Mouse (Mus musculus) urinary bladder, postnatal 25 days (tissue): Measurements from ENCODE around the gene Ccr10.

ENCODE experiments used
- DNase-seq: peaks from one replicate; pipeline ENCODE4 v3.0.0; 2022; ENCODE audit warnings: low spot score

The Ccr10 gene

GRCm38 (mm10) chr11:101174851-101175628 is at the start of gene Ccr10:
TSS of gene Ccr10 (minus strand) at chr11:101175443.
- DNase-seq: no peak

DNA sequence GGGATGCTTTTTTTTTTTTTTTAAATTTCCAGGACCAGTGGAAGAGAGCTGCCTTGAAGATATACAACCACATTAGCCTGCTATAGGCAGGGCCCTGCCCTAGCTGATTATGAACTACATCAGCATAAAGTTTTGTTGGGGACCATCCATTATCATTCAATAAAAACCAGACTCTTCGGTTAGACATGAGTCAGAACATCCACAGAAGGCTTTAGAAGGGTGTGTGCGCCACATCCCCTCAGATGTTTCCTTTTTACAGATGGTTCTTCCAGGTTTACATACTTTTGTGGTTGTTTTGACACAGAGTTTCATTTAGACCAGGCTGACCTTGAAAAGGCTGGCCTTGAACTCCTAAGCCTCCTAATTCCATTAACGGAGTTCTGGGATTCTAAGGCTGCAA is 49.1 kb upstream of the Ccr10 start:
- no peak for DNase-seq

- no peak for DNase-seq
These were observed 46.2 kb upstream of the Ccr10 start for GRCm38 (mm10) chr11:101221306-101221986.

GRCm38 (mm10) chr11:101220853-101221252 is 45.6 kb upstream of the Ccr10 start:
- DNase-seq: no peak

- no peak for DNase-seq
These were observed 43.3 kb upstream of the Ccr10 start for GRCm38 (mm10) chr11:101218436-101219055.

DNA sequence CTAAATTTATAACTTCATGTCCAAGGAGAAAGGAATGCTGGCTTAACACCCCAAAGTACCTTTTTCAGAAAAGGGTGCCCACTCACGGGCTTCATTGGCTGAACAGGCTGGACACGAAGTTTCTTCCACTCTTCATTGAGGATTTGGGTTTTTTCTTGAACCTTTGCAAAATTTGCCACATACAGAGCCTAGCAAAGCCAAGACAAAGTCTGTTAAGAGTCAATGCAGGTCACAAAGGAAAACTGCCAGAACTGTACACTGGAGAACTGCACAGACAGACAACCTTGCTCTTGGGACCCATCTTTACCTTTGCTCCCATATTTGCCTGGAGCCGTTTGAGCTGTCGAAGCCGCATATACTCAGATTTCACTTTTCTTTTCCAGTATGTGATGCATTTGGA is 41.7 kb upstream of the Ccr10 start:
- DNase-seq: no peak

- DNase-seq: peak; percentile 28
These were observed 36.7 kb upstream of the Ccr10 start for GRCm38 (mm10) chr11:101211970-101212369.

DNA sequence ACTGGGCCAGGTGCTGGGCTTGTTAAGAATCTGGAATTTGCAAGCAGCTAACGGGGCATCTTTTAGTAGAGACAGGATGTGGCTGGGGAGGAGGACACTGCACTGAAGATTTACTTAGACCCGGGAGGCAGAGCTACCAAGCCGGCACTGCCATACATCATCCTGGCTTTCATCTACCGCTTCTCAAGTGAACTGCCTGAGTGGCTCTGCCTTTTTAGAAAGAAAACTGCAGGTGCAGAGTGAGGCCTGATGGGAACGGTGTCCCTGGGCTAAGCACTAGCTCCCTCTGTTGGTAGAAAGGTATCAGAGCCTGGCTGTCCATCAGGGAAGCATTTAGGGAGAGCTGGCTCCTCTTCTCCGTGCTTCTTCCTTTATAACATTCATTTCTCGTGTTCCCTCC is 25.7 kb upstream of the Ccr10 start:
- DNase-seq: no peak

DNA sequence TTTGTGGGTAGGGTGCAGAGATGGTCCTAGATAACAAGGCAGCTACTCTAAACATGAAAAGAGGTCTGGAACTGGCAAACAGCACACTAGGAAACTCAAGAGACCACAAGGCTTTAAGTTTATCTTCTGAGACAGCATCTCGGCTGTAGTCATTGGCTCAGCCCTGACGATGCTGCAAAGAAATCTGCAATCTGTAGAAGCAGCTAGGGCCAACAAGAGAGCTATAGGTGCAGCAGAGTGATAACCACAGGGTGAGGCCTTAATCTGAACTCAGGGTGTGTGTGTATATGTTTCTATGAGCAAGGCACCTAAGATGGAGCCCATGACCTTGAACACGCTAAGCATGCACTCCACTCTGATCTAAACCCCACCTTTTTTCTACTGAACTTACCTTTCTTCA is 24.3 kb upstream of the Ccr10 start:
- DNase-seq: no peak

- no peak for DNase-seq
These were observed 20.9 kb upstream of the Ccr10 start for GRCm38 (mm10) chr11:101196175-101196574.

GRCm38 (mm10) chr11:101195571-101195970 is 20.3 kb upstream of the Ccr10 start:
- DNase-seq: no peak

DNA sequence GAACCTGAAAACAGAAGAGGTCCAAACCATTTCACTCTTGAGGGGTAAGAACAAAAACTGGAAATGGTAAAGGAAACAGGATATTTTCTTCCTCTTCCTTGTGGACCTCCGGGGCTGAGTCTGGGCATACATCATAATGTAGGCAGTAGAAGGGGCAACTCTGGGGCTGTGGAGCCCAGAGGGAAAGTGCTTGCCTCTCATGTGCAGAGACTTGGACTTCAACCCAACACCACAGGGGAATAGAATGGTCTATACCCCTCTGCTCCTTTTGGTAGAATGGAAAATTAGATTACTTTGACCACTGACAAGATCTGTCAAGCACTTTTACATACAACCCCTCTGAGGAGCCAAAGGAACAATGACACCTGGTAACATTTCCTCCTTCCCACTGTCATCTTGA is 19.9 kb upstream of the Ccr10 start:
- no peak for DNase-seq

DNA sequence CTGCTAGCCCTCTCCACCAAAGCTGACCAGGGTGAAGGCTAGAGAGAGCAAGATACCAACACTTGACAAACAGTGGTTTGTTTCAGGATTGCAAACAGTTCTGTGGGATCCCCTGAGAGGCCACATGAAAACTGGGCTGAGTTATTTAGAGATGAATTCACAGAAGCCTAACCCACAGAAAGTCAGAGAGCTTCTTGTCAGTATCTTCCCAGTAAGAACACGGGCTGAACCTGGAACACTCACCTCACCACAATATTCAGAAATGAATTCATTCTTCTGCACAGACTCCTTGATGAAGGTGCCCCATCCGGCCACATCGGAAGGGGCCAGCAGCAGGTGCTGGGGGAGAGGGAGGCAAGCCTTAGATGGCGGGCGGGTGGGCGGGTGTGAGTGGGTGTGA is 19.4 kb upstream of the Ccr10 start:
- no peak for DNase-seq

DNA sequence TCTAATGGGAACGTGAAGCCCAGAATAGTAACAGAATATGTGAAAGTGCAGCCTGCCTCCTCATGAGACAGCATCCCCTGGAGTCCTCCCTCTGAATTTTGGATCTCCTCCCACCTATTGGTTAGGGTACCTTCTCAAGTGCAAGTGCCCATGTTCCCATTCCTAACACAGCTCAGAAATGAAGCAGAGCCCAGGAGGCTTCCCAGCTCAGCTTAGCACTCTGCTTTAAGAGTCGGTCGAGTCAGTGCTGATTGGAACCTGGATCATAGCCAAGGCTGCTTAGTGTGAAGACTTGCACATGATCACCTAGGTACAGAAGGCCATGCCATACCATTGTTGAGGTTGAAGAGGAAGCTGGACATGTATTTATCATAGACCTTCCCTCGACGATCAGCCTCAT is 18.9 kb upstream of the Ccr10 start:
- no peak for DNase-seq

DNA sequence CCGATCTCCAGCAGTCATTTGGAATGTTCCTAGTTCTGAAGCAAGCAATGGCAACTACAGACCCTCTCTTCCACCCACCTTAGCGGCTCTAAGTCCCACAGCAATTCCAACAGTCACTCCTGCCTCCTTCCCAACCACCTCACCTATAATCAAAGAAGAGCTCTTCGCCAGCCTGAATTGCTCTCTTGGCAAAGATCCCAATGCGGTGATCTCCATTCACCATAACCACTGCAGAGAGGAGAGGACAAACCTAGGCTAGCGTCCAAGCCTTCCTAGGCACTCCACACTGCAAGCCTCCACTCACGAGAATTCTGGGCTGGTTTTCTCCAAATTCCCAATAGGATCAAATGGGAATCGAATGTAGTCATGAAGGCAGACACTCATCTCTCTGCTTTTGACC is 17.8 kb upstream of the Ccr10 start:
- DNase-seq: no peak

DNA sequence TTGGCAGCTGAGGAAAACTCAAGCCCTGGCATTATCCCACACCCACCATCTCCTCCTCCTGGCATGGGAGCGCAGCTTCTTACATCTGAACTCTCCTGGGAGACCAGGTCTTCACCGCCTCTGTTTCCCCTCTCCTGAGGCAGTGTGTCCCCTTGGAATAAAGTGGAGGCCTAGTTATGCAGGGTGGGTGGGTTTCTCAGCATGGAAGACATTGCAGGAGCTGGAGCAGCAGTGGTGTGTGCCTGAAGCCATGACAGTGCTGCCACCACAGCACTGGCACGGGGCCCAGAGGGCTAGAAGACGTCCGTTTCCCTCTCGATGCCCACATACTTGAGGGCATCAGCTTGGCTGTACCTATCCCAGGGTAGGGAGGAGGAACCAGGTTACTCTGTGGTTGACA is 17.4 kb upstream of the Ccr10 start:
- DNase-seq: no peak

GRCm38 (mm10) chr11:101191919-101192470 is 16.8 kb upstream of the Ccr10 start:
- DNase-seq: no peak

DNA sequence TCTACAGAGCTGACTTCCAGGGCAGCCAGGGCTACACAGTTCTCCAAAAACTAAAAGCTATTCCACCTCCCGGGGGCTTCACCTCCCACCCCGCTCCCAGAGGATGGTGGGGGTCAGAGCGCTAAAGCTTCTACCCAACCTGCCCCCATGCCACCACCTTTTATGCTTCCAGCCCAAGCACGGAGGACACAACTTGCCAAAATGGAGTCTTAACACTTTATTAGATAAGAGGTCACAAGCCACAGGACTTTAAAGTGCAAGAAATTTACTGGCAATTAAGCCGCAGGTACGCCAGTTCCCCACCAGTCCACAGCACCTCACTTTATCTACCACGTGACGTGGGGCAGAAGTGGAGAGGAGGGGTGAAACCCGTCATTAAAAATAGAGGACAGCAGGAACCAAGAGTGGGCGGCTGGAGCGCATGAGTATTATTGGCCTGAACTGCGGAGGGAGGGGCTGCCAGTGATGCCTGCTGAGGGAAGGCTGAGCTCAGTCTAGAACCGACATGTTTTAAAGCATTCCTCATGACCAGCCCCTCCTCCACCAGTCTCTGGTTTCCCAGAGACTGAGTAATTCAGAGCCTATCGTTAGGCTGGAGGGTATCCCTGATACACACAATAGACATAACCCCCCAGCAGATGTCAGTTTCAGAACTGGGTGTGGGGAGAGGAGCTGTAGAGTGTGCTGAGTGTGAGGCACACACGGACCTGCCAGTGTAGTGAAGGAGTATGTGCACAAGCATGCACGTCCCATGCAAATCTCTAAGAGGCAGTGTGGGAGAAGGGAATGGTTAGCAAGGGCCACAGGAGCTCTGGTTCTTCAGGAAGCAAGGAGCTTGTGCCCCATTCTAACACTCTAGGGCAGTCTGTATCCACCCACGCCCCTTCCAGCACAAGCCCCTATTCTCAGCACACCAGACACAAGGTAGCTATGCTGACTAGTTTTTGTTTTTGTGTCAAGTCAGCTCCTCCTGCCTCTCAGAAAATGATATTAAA is 16.0 kb upstream of the Ccr10 start:
- no peak for DNase-seq

DNA sequence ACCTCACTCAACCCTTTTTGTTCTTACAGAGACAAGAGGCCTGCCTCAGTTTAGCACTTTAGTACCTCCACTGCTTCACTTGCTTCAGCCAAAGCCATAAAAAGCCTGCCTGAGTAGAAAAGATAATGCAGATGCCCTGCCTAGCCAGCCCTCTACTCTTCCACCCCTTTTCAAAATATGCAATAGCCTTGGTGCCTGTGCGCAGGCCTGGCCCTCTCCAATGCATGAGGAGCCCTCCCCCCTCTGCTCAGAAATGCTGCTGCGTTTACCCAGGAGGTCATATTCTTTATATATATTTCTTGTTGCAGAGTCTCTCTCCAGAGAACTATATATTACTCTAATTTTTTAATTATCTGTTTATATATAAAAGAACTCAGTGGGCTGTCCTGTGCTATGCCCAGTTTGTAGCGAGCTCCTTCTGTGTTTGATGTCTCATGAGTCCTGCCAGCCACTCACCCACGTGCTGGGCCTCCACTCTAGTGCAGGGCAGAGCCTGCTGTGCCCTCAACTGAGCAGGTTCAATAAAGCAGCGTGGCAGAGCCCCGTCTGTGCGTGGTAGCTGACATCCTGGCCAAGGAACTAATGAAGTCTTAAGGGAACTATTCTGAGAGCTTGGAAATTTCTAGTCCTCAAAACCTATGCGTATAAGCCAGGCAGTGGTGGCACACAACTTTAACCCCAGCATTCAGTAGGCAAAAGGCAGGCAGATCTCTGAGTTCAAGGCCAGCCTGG is 15.1 kb upstream of the Ccr10 start:
- no peak for DNase-seq

DNA sequence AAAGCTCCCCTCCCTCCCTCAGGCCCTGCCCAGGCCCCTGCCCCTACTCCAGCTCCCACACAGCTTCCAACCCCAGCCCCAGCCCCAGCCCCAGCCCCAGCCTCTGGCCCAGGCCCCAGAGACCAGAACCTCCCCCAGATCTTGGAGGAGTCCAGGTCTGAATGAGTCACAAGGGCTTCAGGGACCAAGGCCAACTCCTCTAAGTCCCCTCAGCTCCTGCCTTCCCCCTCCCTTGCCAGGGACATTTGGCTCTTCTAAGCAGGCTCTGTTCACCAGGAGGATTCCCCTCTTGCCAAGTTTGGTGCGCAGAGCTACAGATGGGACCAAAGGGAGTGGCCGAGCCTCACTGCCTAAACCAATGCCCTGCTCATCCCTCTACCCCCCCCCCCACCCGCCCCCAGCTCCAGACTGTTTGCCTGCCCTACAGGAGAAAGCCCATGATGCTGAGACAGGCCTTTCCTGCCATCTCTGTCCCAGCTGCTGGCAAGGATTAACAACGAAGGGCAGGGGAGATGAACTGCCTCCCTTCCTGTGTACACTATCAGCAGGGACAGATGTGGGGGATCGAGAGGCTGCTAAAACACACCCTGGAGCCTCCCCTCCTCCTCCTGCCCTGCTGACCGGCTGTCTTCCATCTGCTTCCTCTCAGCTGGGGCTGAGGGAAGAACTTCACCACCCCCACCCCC is 14.4 kb upstream of the Ccr10 start:
- no peak for DNase-seq
